Mouse (Mus musculus) CD8-positive naive resting alpha-beta T cell, adult 57 days (primary cell): ENCODE measurements around the gene Prl3d3. TPM values are rescaled to one million over a fixed set of nuclear protein-coding genes. Genes with fewer than 3 reads are reported as not detected.

Experiments
- total RNA-seq: library from RNA; stranded (reverse); gene quantifications from one replicate; pipeline ENCODE4 v1.2.4, GENCODE M21; 2023

The Prl3d3 gene
- not detected for total RNA-seq

GRCm38 (mm10) chr13:27156490-27156889 lies at the start of gene Prl3d3:
TSS of gene Prl3d3 (plus strand) at chr13:27156790.

GRCm38 (mm10) chr13:27121398-27121797 lies 35.2 kb upstream of the Prl3d3 start, which contains the start of gene Prl3d2:
TSS of gene Prl3d2 (plus strand) at chr13:27121698.

GRCm38 (mm10) chr13:27196359-27196758 lies 39.8 kb downstream of the Prl3d3 start, which contains the start of gene Prl3c1:
TSS of gene Prl3c1 (plus strand) at chr13:27196659.

Other genes starting within 250 kb of the Prl3d3 start
- not detected for gene Prl, start 99.2 kb upstream of the Prl3d3 start, total RNA-seq
- gene Prl3d1, start 62.6 kb upstream of the Prl3d3 start, total RNA-seq = not detected
- not detected for gene Prl3d2, start 35.1 kb upstream of the Prl3d3 start, total RNA-seq
- gene Prl3c1, start 39.9 kb downstream of the Prl3d3 start, total RNA-seq = not detected
- gene Prl3b1, start 85.1 kb downstream of the Prl3d3 start, total RNA-seq = not detected
- gene Prl3a1, start 102.6 kb downstream of the Prl3d3 start, total RNA-seq = not detected
- gene Prl6a1, start 155.8 kb downstream of the Prl3d3 start, total RNA-seq = not detected
- gene Prl8a2, start 188.9 kb downstream of the Prl3d3 start, total RNA-seq = not detected
- gene Prl2b1, start 234.1 kb downstream of the Prl3d3 start, total RNA-seq = not detected